Mouse (Mus musculus) hindbrain, postnatal 0 days (tissue): ENCODE results near the gene Sesn3. TPM values are rescaled to one million over a fixed set of nuclear protein-coding genes. Genes with fewer than 3 reads are reported as not detected.

Experiments
- ATAC-seq: fragments of 200-750 bp; cut with Nextera tagmentation; 2 replicates; pipeline ENCODE4 v1.8.0; 2017; ENCODE audit warnings: mild to moderate bottlenecking, moderate TSS enrichment, moderate library complexity
- DNase-seq: peaks from one replicate; pipeline ENCODE4 v3.0.0-alpha.2; 2015; ENCODE audit warnings: low spot score
- H3K27ac ChIP-seq: fragments of 300-500 bp; sonication (generic); 2 replicates; pipeline ENCODE4 v1.5.1; 2014; ENCODE audit warnings: mild to moderate bottlenecking
- H3K27me3 ChIP-seq: fragments of 300-500 bp; sonication (generic); 2 replicates; pipeline ENCODE4 v1.6.1; 2014; ENCODE audit warnings: low read length, mixed read lengths; ENCODE audit not compliant: insufficient read depth
- H3K36me3 ChIP-seq: fragments of 300-500 bp; sonication (generic); 2 replicates; pipeline ENCODE4 v1.6.1; 2014; ENCODE audit warnings: low read length, mixed read lengths; ENCODE audit not compliant: insufficient read depth
- H3K4me1 ChIP-seq: fragments of 300-500 bp; sonication (generic); 2 replicates; pipeline ENCODE4 v1.6.1; 2014; ENCODE audit warnings: antibody characterized with exemption, low read length, mixed read lengths; ENCODE audit not compliant: insufficient read depth
- H3K4me2 ChIP-seq: fragments of 300-500 bp; sonication (generic); 2 replicates; pipeline ENCODE4 v1.6.1; 2014; ENCODE audit warnings: low read depth, mild to moderate bottlenecking, low read length, moderate library complexity, mixed read lengths
- H3K4me3 ChIP-seq: fragments of 300-500 bp; sonication (generic); 2 replicates; pipeline ENCODE4 v1.5.1; 2014; ENCODE audit warnings: low read length
- H3K9ac ChIP-seq: fragments of 300-500 bp; sonication (generic); replicated peaks from 2 replicates; pipeline ENCODE4 v1.6.1; 2014; ENCODE audit warnings: mild to moderate bottlenecking, low read length, moderate library complexity, mixed read lengths
- H3K9me3 ChIP-seq: fragments of 300-500 bp; sonication (generic); 2 replicates; pipeline ENCODE4 v1.6.1; 2016; ENCODE audit warnings: low read length, mixed read lengths
- CTCF ChIP-seq: IDR thresholded peaks from 2 replicates; pipeline ENCODE4 v1.5.1; 2016; ENCODE audit warnings: antibody characterized with exemption, control low read depth, low read depth
- WGBS: fragments of 180-500 bp; shearing (Covaris S2); extraction: QIAGEN DNeasy Blood & Tissue Kit; methylation state at CpG from one replicate; pipeline ENCODE4 v1.1.7; 2014; 5-methylcytosine and 5-hydroxymethylcytosine counted together
- polyA plus RNA-seq: library from polyadenylated mRNA; unstranded; fragments of >200 nt; fragmentation: Nextera tagmentation; extraction: Ambion mirVana; gene quantifications from 2 replicates; pipeline ENCODE4 v1.2.1, GENCODE M21; 2015
- total RNA-seq: library from RNA; depleted of rRNA; stranded (reverse); fragments of >200 nt; gene quantifications from 2 replicates; pipeline ENCODE4 v1.2.3, GENCODE M21; 2014

The Sesn3 gene
- total and polyA plus RNA-seq, 2 experiments from 2014 or later = 24.0 to 49.3 TPM

GRCm38 (mm10) chr9:14245013-14245586, 29.8 kb upstream of the Sesn3 start:
- no peak for TF ChIP-seq CTCF
- DNase-seq = peak; percentile 39
- H3K27me3 ChIP-seq = no peaks in the 10 kb centered on the region
- H3K36me3 ChIP-seq = no peaks in the 10 kb centered on the region
- H3K9me3 ChIP-seq = no peaks in the 10 kb centered on the region
- no peak overlapping the region for H3K4me3 ChIP-seq
- H3K4me2 ChIP-seq = no peak overlapping the region
- no peak for ATAC-seq
- peaks cover 14% of the 10 kb centered on the region for H3K4me1 ChIP-seq
- 27% methylated on average over 7 of the region's 7 CpGs for WGBS
- peak overlapping the region; percentile 64 for H3K27ac ChIP-seq
- no peak overlapping the region for H3K9ac ChIP-seq

- no peaks in the 10 kb centered on the region for H3K27me3 ChIP-seq
- peak overlapping the region; percentile 58; the same call in 1 of the 2 replicates for H3K27ac ChIP-seq
- H3K4me2 ChIP-seq = no peak overlapping the region
- H3K36me3 ChIP-seq = no peaks in the 10 kb centered on the region
- peak; percentile 83 for DNase-seq
- H3K9ac ChIP-seq = no peak overlapping the region
- peaks cover 14% of the 10 kb centered on the region for H3K4me1 ChIP-seq
- no peak overlapping the region for H3K4me3 ChIP-seq
- no peaks in the 10 kb centered on the region for H3K9me3 ChIP-seq
- TF ChIP-seq CTCF = no peak
- 24% methylated on average over 11 of the region's 11 CpGs for WGBS
- peak; percentile 88 for ATAC-seq
These were observed 28.7 kb upstream of the Sesn3 start for GRCm38 (mm10) chr9:14246016-14246799.

GRCm38 (mm10) chr9:14247480-14248208, 27.2 kb upstream of the Sesn3 start:
- H3K9ac ChIP-seq = no peak overlapping the region
- H3K4me1 ChIP-seq = peaks cover 14% of the 10 kb centered on the region
- no peaks in the 10 kb centered on the region for H3K36me3 ChIP-seq
- DNase-seq (no peak), ATAC-seq (no peak)
- no peaks in the 10 kb centered on the region for H3K27me3 ChIP-seq
- no peak overlapping the region for H3K27ac ChIP-seq
- no peak overlapping the region for H3K4me2 ChIP-seq
- TF ChIP-seq CTCF = no peak
- WGBS = 78% methylated on average over 12 of the region's 12 CpGs
- H3K4me3 ChIP-seq = no peak overlapping the region
- no peaks in the 10 kb centered on the region for H3K9me3 ChIP-seq

GRCm38 (mm10) chr9:14248209-14248596, 26.7 kb upstream of the Sesn3 start:
- Histone ChIP-seq H3K27ac (no peak overlapping the region), H3K4me1 (peaks cover 14% of the 10 kb centered on the region), H3K4me3 (no peak overlapping the region), H3K36me3 (no peaks in the 10 kb centered on the region), H3K9me3 (no peaks in the 10 kb centered on the region), H3K4me2 (no peak overlapping the region), H3K27me3 (no peaks in the 10 kb centered on the region), H3K9ac (no peak overlapping the region)
- WGBS = 80% methylated on average over 3 of the region's 3 CpGs
- ATAC-seq = no peak
- DNase-seq = no peak
- no peak for TF ChIP-seq CTCF

- no peak for TF ChIP-seq CTCF
- Histone ChIP-seq H3K36me3 (no peaks in the 10 kb centered on the region), H3K4me3 (no peak overlapping the region), H3K4me1 (peaks cover 5% of the 10 kb centered on the region; the same call in 1 of the 2 replicates), H3K27me3 (no peaks in the 10 kb centered on the region), H3K4me2 (no peak overlapping the region), H3K27ac (no peak overlapping the region), H3K9ac (no peak overlapping the region), H3K9me3 (no peaks in the 10 kb centered on the region)
- ATAC-seq (0 out of 2 replicates have a peak, but pooled peaks have one; percentile 24), DNase-seq (peak; percentile 74)
- WGBS = 40% methylated on average over 3 of the region's 3 CpGs
These were observed 13.7 kb upstream of the Sesn3 start for GRCm38 (mm10) chr9:14261150-14261549.

GRCm38 (mm10) chr9:14262568-14262972, 12.3 kb upstream of the Sesn3 start:
- Histone ChIP-seq H3K9ac (no peak overlapping the region), H3K27ac (no peak overlapping the region), H3K9me3 (no peaks in the 10 kb centered on the region), H3K4me2 (no peak overlapping the region), H3K36me3 (no peaks in the 10 kb centered on the region), H3K27me3 (no peaks in the 10 kb centered on the region), H3K4me3 (no peak overlapping the region), H3K4me1 (peaks cover 5% of the 10 kb centered on the region; the same call in 1 of the 2 replicates)
- WGBS = 53% methylated on average over 4 of the region's 4 CpGs
- DNase-seq (no peak), ATAC-seq (no peak)
- TF ChIP-seq CTCF = no peak
